Mouse (Mus musculus): ENCODE results near the gene Washc2.
"Not testable (repeated sequence)": the region's sequence is repeated elsewhere in the genome, so short reads cannot be mapped to it uniquely, and the experiment has no call there.

Washc2 gene

GRCm38 (mm10) chr6:116207729-116208534 lies at the start of gene Washc2:
Gene Washc2, plus strand, starts transcription at chr6:116208038.
- DNase-seq (ENCODE audit: extremely low spot score, low read depth, low spot score) = peak; percentile 95

GRCm38 (mm10) chr6:116166383-116166782 lies 41.5 kb upstream of the Washc2 start:
- DNase-seq (ENCODE audit: extremely low spot score, low read depth, low spot score) = no peak

GRCm38 (mm10) chr6:116173511-116174099 lies 34.2 kb upstream of the Washc2 start:
- DNase-seq (ENCODE audit: extremely low spot score, low read depth, low spot score) = not testable (repeated sequence)

- DNase-seq (ENCODE audit: extremely low spot score, low read depth, low spot score) = no peak
Measured at GRCm38 (mm10) chr6:116178376-116178775, 29.5 kb upstream of the Washc2 start.

GRCm38 (mm10) chr6:116180731-116181130 lies 27.1 kb upstream of the Washc2 start:
- DNase-seq (ENCODE audit: extremely low spot score, low read depth, low spot score) = no peak

GRCm38 (mm10) chr6:116183509-116183908 lies 24.3 kb upstream of the Washc2 start:
- no peak for DNase-seq (ENCODE audit: extremely low spot score, low read depth, low spot score)

- no peak for DNase-seq (ENCODE audit: extremely low spot score, low read depth, low spot score)
Measured at GRCm38 (mm10) chr6:116186485-116186884, 21.4 kb upstream of the Washc2 start.

GRCm38 (mm10) chr6:116189417-116189816 lies 18.4 kb upstream of the Washc2 start:
- DNase-seq (ENCODE audit: extremely low spot score, low read depth, low spot score) = no peak

- DNase-seq (ENCODE audit: extremely low spot score, low read depth, low spot score) = no peak
Measured at GRCm38 (mm10) chr6:116192809-116193311, 15.0 kb upstream of the Washc2 start.

GRCm38 (mm10) chr6:116193394-116194393 lies 14.1 kb upstream of the Washc2 start, which contains the start of gene Tmcc1:
Gene Tmcc1, minus strand, starts transcription at chr6:116193486.
- DNase-seq (ENCODE audit: extremely low spot score, low read depth, low spot score) = peak; percentile 83

GRCm38 (mm10) chr6:116195811-116196210 lies 12.0 kb upstream of the Washc2 start:
- DNase-seq (ENCODE audit: extremely low spot score, low read depth, low spot score) = no peak

- no peak for DNase-seq (ENCODE audit: extremely low spot score, low read depth, low spot score)
Measured at GRCm38 (mm10) chr6:116198173-116198572, 9.7 kb upstream of the Washc2 start.

- DNase-seq (ENCODE audit: extremely low spot score, low read depth, low spot score) = no peak
Measured at GRCm38 (mm10) chr6:116199682-116200081, 8.2 kb upstream of the Washc2 start.

- DNase-seq (ENCODE audit: extremely low spot score, low read depth, low spot score) = no peak
Measured at GRCm38 (mm10) chr6:116227767-116228166, 19.9 kb downstream of the Washc2 start.

GRCm38 (mm10) chr6:116228785-116229525 lies 21.1 kb downstream of the Washc2 start:
- DNase-seq (ENCODE audit: extremely low spot score, low read depth, low spot score) = no peak

- not testable (repeated sequence) for DNase-seq (ENCODE audit: extremely low spot score, low read depth, low spot score)
Measured at GRCm38 (mm10) chr6:116234821-116235220, 27.0 kb downstream of the Washc2 start.

GRCm38 (mm10) chr6:116235336-116235735 lies 27.5 kb downstream of the Washc2 start:
- DNase-seq (ENCODE audit: extremely low spot score, low read depth, low spot score) = no peak

- DNase-seq (ENCODE audit: extremely low spot score, low read depth, low spot score) = no peak
Measured at GRCm38 (mm10) chr6:116238083-116238482, 30.2 kb downstream of the Washc2 start.

- no peak for DNase-seq (ENCODE audit: extremely low spot score, low read depth, low spot score)
Measured at GRCm38 (mm10) chr6:116240371-116240770, 32.5 kb downstream of the Washc2 start.

GRCm38 (mm10) chr6:116259649-116260048 lies 51.8 kb downstream of the Washc2 start:
- no peak for DNase-seq (ENCODE audit: extremely low spot score, low read depth, low spot score)
